Mouse (Mus musculus): ENCODE measurements at regions not wholly inside any gene's neighbourhood (a gene's known extent, or its start where the extent isn't known, plus 50 kb on each side); places are given as distances from the start of the nearest gene placed in this dataset.

GRCm38 (mm10) chr11:114514126-114514525, 154.2 kb upstream of the Rpl38 start:
- H3K9ac ChIP-seq (ENCODE audit: low read length), result no peak overlapping the region
- H3K27me3 ChIP-seq (ENCODE audit: control insufficient read depth, insufficient read depth, low read length), result no peaks in the 10 kb centered on the region
- WGBS, result 93% methylated on average over 2 of the region's 2 CpGs
- ATAC-seq (replicated peaks; ENCODE audit: low FRiP score), result no peak
- H3K4me2 ChIP-seq (ENCODE audit: low read depth, low read length, severe bottlenecking), result no peak overlapping the region
- no peak overlapping the region for H3K27ac ChIP-seq (ENCODE audit: low read depth, low read length)
- DNase-seq (ENCODE audit: low spot score), result no peak
- H3K9me3 ChIP-seq (ENCODE audit: control insufficient read depth, low read length), result no peaks in the 10 kb centered on the region
- no peak overlapping the region for H3K4me3 ChIP-seq (ENCODE audit: low read depth, low read length)
- no peaks in the 10 kb centered on the region; the same call in 1 of the 2 replicates for H3K4me1 ChIP-seq (replicated peaks; ENCODE audit: control insufficient read depth, insufficient read depth, low read length)
- H3K36me3 ChIP-seq (ENCODE audit: control insufficient read depth, insufficient read depth, low read length), result no peaks in the 10 kb centered on the region

- Histone ChIP-seq H3K9ac (ENCODE audit: low read length) (no peak overlapping the region), H3K9me3 (ENCODE audit: control insufficient read depth, low read length) (no peaks in the 10 kb centered on the region), H3K4me2 (ENCODE audit: low read depth, low read length, severe bottlenecking) (no peak overlapping the region), H3K27ac (ENCODE audit: low read depth, low read length) (no peak overlapping the region), H3K27me3 (ENCODE audit: control insufficient read depth, insufficient read depth, low read length) (no peaks in the 10 kb centered on the region), H3K4me3 (ENCODE audit: low read depth, low read length) (no peak overlapping the region), H3K4me1 (replicated peaks; ENCODE audit: control insufficient read depth, insufficient read depth, low read length) (no peaks in the 10 kb centered on the region; the same call in 1 of the 2 replicates), H3K36me3 (ENCODE audit: control insufficient read depth, insufficient read depth, low read length) (no peaks in the 10 kb centered on the region)
- WGBS, result 26% methylated on average over 5 of the region's 5 CpGs
- no peak for DNase-seq (ENCODE audit: low spot score)
- no peak for ATAC-seq (replicated peaks; ENCODE audit: low FRiP score)
Measured at GRCm38 (mm10) chr11:114513446-114513845, 154.9 kb upstream of the Rpl38 start.

- ATAC-seq (replicated peaks; ENCODE audit: low FRiP score) (no peak), DNase-seq (ENCODE audit: low spot score) (no peak)
- no peaks in the 10 kb centered on the region for H3K36me3 ChIP-seq (ENCODE audit: control insufficient read depth, insufficient read depth, low read length)
- no peaks in the 10 kb centered on the region; the same call in 1 of the 2 replicates for H3K4me1 ChIP-seq (replicated peaks; ENCODE audit: control insufficient read depth, insufficient read depth, low read length)
- H3K4me2 ChIP-seq (ENCODE audit: low read depth, low read length, severe bottlenecking), result no peak overlapping the region
- H3K9me3 ChIP-seq (ENCODE audit: control insufficient read depth, low read length), result no peaks in the 10 kb centered on the region
- no peak overlapping the region for H3K9ac ChIP-seq (ENCODE audit: low read length)
- H3K4me3 ChIP-seq (ENCODE audit: low read depth, low read length), result no peak overlapping the region
- WGBS, result 24% methylated on average over 5 of the region's 5 CpGs
- H3K27me3 ChIP-seq (ENCODE audit: control insufficient read depth, insufficient read depth, low read length), result no peaks in the 10 kb centered on the region
- no peak overlapping the region for H3K27ac ChIP-seq (ENCODE audit: low read depth, low read length)
Measured at GRCm38 (mm10) chr11:114511994-114512393, 156.3 kb upstream of the Rpl38 start.

GRCm38 (mm10) chr11:114502562-114502961, 165.8 kb upstream of the Rpl38 start:
- 22% methylated on average over 5 of the region's 5 CpGs for WGBS
- Histone ChIP-seq H3K4me3 (ENCODE audit: low read depth, low read length) (no peak overlapping the region), H3K27ac (ENCODE audit: low read depth, low read length) (no peak overlapping the region), H3K27me3 (ENCODE audit: control insufficient read depth, insufficient read depth, low read length) (no peaks in the 10 kb centered on the region), H3K4me2 (ENCODE audit: low read depth, low read length, severe bottlenecking) (no peak overlapping the region), H3K36me3 (ENCODE audit: control insufficient read depth, insufficient read depth, low read length) (no peaks in the 10 kb centered on the region), H3K4me1 (replicated peaks; ENCODE audit: control insufficient read depth, insufficient read depth, low read length) (0 out of 2 replicates have a peak, but pooled peaks cover 2% of the 10 kb centered on the region), H3K9me3 (ENCODE audit: control insufficient read depth, low read length) (no peaks in the 10 kb centered on the region), H3K9ac (ENCODE audit: low read length) (no peak overlapping the region)
- DNase-seq (ENCODE audit: low spot score) (no peak), ATAC-seq (replicated peaks; ENCODE audit: low FRiP score) (no peak)

- DNase-seq (ENCODE audit: low spot score), result no peak
Measured at GRCm38 (mm10) chr11:114501869-114502540, 166.3 kb upstream of the Rpl38 start.

GRCm38 (mm10) chr11:114500416-114500815, 167.9 kb upstream of the Rpl38 start:
- no peak for ATAC-seq (replicated peaks; ENCODE audit: low FRiP score)
- 0 out of 2 replicates have a peak, but pooled peaks cover 4% of the 10 kb centered on the region for H3K4me1 ChIP-seq (replicated peaks; ENCODE audit: control insufficient read depth, insufficient read depth, low read length)
- no peak overlapping the region for H3K4me2 ChIP-seq (ENCODE audit: low read depth, low read length, severe bottlenecking)
- H3K9ac ChIP-seq (ENCODE audit: low read length), result no peak overlapping the region
- WGBS, result 89% methylated on average over 7 of the region's 7 CpGs
- no peak overlapping the region for H3K4me3 ChIP-seq (ENCODE audit: low read depth, low read length)
- H3K27me3 ChIP-seq (ENCODE audit: control insufficient read depth, insufficient read depth, low read length), result no peaks in the 10 kb centered on the region
- H3K9me3 ChIP-seq (ENCODE audit: control insufficient read depth, low read length), result no peaks in the 10 kb centered on the region
- no peak for DNase-seq (ENCODE audit: low spot score)
- no peak overlapping the region for H3K27ac ChIP-seq (ENCODE audit: low read depth, low read length)
- H3K36me3 ChIP-seq (ENCODE audit: control insufficient read depth, insufficient read depth, low read length), result no peaks in the 10 kb centered on the region

More at GRCm38 (mm10) chr11:114501869-114502540, 166.3 kb upstream of the Rpl38 start:
- Histone ChIP-seq H3K4me3 (ENCODE audit: low read depth, low read length) (no peak overlapping the region), H3K27ac (ENCODE audit: low read depth, low read length) (no peak overlapping the region), H3K4me2 (ENCODE audit: low read depth, low read length, severe bottlenecking) (no peak overlapping the region), H3K36me3 (ENCODE audit: control insufficient read depth, insufficient read depth, low read length) (no peaks in the 10 kb centered on the region), H3K27me3 (ENCODE audit: control insufficient read depth, insufficient read depth, low read length) (no peaks in the 10 kb centered on the region), H3K4me1 (replicated peaks; ENCODE audit: control insufficient read depth, insufficient read depth, low read length) (0 out of 2 replicates have a peak, but pooled peaks cover 2% of the 10 kb centered on the region), H3K9ac (ENCODE audit: low read length) (no peak overlapping the region), H3K9me3 (ENCODE audit: control insufficient read depth, low read length) (no peaks in the 10 kb centered on the region)
- no peak for ATAC-seq (replicated peaks; ENCODE audit: low FRiP score)
- WGBS, result 48% methylated on average over 5 of the region's 5 CpGs

- WGBS, result 92% methylated on average over 12 of the region's 12 CpGs
- 0 out of 2 replicates have a peak, but pooled peaks cover 4% of the 10 kb centered on the region for H3K4me1 ChIP-seq (replicated peaks; ENCODE audit: control insufficient read depth, insufficient read depth, low read length)
- no peak for ATAC-seq (replicated peaks; ENCODE audit: low FRiP score)
Measured at GRCm38 (mm10) chr11:114499665-114500064, 168.7 kb upstream of the Rpl38 start.

GRCm38 (mm10) chr11:114495520-114495921, 172.8 kb upstream of the Rpl38 start:
- no peak overlapping the region for H3K27ac ChIP-seq (ENCODE audit: low read depth, low read length)
- 0 out of 2 replicates have a peak, but pooled peaks cover 2% of the 10 kb centered on the region for H3K4me1 ChIP-seq (replicated peaks; ENCODE audit: control insufficient read depth, insufficient read depth, low read length)

More at GRCm38 (mm10) chr11:114499665-114500064, 168.7 kb upstream of the Rpl38 start:
- DNase-seq (ENCODE audit: low spot score), result no peak
- Histone ChIP-seq H3K9me3 (ENCODE audit: control insufficient read depth, low read length) (no peaks in the 10 kb centered on the region), H3K36me3 (ENCODE audit: control insufficient read depth, insufficient read depth, low read length) (no peaks in the 10 kb centered on the region), H3K4me2 (ENCODE audit: low read depth, low read length, severe bottlenecking) (no peak overlapping the region), H3K27me3 (ENCODE audit: control insufficient read depth, insufficient read depth, low read length) (no peaks in the 10 kb centered on the region), H3K27ac (ENCODE audit: low read depth, low read length) (no peak overlapping the region), H3K9ac (ENCODE audit: low read length) (no peak overlapping the region), H3K4me3 (ENCODE audit: low read depth, low read length) (no peak overlapping the region)

GRCm38 (mm10) chr11:114486455-114486854, 181.9 kb upstream of the Rpl38 start:
- DNase-seq (ENCODE audit: low spot score) (no peak), ATAC-seq (replicated peaks; ENCODE audit: low FRiP score) (no peak)
- 51% methylated on average over 8 of the region's 8 CpGs for WGBS
- no peak overlapping the region for H3K4me2 ChIP-seq (ENCODE audit: low read depth, low read length, severe bottlenecking)
- H3K27ac ChIP-seq (ENCODE audit: low read depth, low read length), result no peak overlapping the region
- no peaks in the 10 kb centered on the region for H3K9me3 ChIP-seq (ENCODE audit: control insufficient read depth, low read length)
- H3K4me3 ChIP-seq (ENCODE audit: low read depth, low read length), result no peak overlapping the region
- no peaks in the 10 kb centered on the region; the same call in 1 of the 2 replicates for H3K27me3 ChIP-seq (ENCODE audit: control insufficient read depth, insufficient read depth, low read length)
- no peak overlapping the region for H3K9ac ChIP-seq (ENCODE audit: low read length)
- no peaks in the 10 kb centered on the region for H3K4me1 ChIP-seq (replicated peaks; ENCODE audit: control insufficient read depth, insufficient read depth, low read length)
- no peaks in the 10 kb centered on the region for H3K36me3 ChIP-seq (ENCODE audit: control insufficient read depth, insufficient read depth, low read length)

More at GRCm38 (mm10) chr11:114495520-114495921, 172.8 kb upstream of the Rpl38 start:
- H3K9ac ChIP-seq (ENCODE audit: low read length), result no peak overlapping the region
- no peaks in the 10 kb centered on the region for H3K36me3 ChIP-seq (ENCODE audit: control insufficient read depth, insufficient read depth, low read length)
- no peak for DNase-seq (ENCODE audit: low spot score)
- no peak for ATAC-seq (replicated peaks; ENCODE audit: low FRiP score)
- H3K4me3 ChIP-seq (ENCODE audit: low read depth, low read length), result no peak overlapping the region
- WGBS, result 68% methylated on average over 5 of the region's 5 CpGs
- H3K4me2 ChIP-seq (ENCODE audit: low read depth, low read length, severe bottlenecking), result no peak overlapping the region
- H3K9me3 ChIP-seq (ENCODE audit: control insufficient read depth, low read length), result no peaks in the 10 kb centered on the region
- H3K27me3 ChIP-seq (ENCODE audit: control insufficient read depth, insufficient read depth, low read length), result no peaks in the 10 kb centered on the region

Measured in forebrain, embryonic 11.5 days (tissue).